Mouse (Mus musculus): ENCODE results near the gene Bst1. TPM values are rescaled to one million over a fixed set of nuclear protein-coding genes. Genes with fewer than 3 reads are reported as not detected.
A peak's percentile ranks its signal among the peaks of the same experiment; 100 is the strongest.

Bst1 gene
- total RNA-seq, 1 experiment from 2014 or later, result not detected

DNA sequence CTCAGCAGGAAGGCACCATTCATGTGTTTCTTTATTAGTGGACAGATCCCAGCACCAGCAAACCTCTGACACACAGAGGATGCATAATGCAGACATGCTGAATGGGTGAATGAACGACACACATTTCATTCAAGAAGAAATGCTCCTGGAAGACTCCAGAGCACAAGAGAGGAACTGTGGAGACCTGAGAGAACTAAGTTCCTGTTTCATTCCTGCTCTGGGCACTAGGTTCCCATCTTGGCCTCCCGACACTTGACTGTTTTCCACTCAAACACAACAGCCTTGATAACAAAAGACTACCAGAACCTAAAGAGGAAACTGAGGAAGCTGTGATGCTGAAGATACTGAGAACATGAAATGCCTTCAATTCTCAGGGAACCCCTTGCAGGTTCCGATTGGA, 29.6 kb downstream of the Bst1 start:
- ATAC-seq (replicated peaks; ENCODE audit: low read depth, poor library complexity, severe bottlenecking), result peak; percentile 50; the same call in 1 of the 2 replicates

DNA sequence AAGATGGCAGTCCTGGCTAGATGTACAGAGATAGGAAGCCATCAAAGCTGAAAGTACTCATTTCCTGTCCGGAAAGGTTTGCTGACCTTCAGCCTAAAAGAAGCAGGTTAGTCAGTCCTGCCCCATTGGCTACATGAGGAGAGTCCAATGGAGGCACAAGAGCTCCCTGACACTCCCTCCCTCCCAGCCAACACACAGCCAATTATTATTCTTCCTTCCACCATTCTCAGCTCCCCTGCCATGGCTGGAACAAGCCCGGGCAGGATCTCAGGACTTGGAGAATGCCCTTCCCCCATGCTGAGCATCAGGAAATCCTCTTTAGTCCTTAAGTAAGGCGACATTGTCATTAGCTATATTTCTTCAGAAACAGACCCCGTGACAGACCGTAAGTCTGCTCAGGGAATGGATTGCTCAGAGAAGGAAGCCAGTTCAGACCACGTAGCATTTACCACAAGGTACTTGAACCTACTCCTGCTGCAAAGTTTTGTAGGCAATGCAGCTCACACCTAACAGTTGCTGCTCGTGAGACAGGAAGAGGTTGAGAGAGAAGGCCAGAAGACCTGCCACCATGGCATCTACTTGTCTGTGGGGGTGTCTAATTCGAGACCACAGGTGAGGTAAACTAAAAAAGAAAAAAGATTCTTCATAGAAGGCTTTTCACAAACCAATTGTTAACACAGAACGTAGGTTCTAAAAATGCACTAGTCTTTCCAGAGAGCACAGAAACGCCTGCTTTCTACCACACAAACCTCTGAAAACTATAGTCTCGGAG, 34.6 kb downstream of the Bst1 start:
- ATAC-seq (replicated peaks; ENCODE audit: low read depth, poor library complexity, severe bottlenecking), result no peak

- no peak for ATAC-seq (replicated peaks; ENCODE audit: low read depth, poor library complexity, severe bottlenecking)
These were observed 35.3 kb downstream of the Bst1 start for GRCm38 (mm10) chr5:43853868-43854488.

DNA sequence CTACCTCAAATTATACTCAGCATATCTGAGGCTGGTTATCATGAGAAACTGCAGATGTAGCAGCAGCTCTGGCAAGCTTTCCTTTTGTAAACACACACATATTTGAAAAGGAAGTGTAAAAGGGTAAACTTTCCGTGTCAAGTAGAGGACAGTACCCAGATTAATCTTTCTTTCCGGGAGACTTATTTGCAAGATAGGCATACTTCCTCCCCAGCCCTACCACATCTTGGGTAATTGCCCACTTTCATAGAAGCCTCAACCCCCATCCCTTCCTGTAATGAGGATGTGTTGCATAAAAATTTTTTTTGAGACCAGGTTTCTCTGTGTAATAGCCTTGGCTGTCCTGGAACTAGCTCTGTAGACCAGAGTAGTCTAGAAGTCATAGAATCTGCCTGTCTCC, 37.1 kb downstream of the Bst1 start:
- ATAC-seq (replicated peaks; ENCODE audit: low read depth, poor library complexity, severe bottlenecking), result peak; percentile 94

GRCm38 (mm10) chr5:43859663-43860062, 41.0 kb downstream of the Bst1 start:
- ATAC-seq (replicated peaks; ENCODE audit: low read depth, poor library complexity, severe bottlenecking), result no peak

- no peak for ATAC-seq (replicated peaks; ENCODE audit: low read depth, poor library complexity, severe bottlenecking)
These were observed 41.4 kb downstream of the Bst1 start for GRCm38 (mm10) chr5:43860096-43860495.

- no peak for ATAC-seq (replicated peaks; ENCODE audit: low read depth, poor library complexity, severe bottlenecking)
These were observed 42.2 kb downstream of the Bst1 start for GRCm38 (mm10) chr5:43860670-43861431.

DNA sequence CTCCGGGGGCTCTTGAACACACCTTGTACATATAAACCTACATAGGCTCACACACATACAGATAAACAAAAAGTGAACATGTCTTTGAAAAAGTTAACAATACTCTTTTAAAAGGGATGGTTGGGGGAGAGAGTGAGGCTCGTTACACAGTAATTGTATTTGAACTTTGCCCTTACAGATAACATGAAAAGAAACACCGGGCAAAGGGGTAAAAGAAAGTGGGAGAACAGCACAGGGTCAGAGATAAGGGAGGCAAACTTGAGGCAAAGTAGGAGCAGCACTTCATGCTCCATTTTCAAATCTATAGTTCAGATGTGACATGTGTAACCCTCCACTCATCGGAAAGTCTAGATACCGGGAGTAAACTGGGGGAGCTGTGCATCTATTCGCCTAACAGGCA, 45.0 kb downstream of the Bst1 start:
- no peak for ATAC-seq (replicated peaks; ENCODE audit: low read depth, poor library complexity, severe bottlenecking)

DNA sequence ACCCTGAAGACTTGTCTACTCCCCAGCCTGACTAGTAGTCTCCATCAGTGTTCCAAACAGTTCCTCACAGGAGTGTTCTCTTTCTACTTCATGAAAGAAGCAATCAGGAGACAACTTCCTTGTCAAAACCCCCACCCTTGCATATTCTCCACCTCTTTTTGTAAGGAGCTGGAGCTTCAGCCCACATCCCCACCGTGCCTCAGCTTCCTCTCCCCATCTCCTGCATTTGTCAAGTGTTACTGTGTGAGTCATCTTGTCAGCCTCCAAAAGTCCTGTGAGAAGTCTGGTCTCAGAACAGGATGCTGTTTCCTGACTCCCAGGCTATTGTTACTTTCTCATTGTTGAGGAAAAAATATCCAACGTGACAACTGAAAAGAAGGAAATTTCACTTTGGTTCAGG, 46.6 kb downstream of the Bst1 start:
- ATAC-seq (replicated peaks; ENCODE audit: low read depth, poor library complexity, severe bottlenecking), result no peak

GRCm38 (mm10) chr5:43868253-43868652, 49.6 kb downstream of the Bst1 start, which contains the start of gene Cd38:
Gene Cd38, plus strand, starts transcription at chr5:43868553.
- no peak for ATAC-seq (replicated peaks; ENCODE audit: low read depth, poor library complexity, severe bottlenecking)

DNA sequence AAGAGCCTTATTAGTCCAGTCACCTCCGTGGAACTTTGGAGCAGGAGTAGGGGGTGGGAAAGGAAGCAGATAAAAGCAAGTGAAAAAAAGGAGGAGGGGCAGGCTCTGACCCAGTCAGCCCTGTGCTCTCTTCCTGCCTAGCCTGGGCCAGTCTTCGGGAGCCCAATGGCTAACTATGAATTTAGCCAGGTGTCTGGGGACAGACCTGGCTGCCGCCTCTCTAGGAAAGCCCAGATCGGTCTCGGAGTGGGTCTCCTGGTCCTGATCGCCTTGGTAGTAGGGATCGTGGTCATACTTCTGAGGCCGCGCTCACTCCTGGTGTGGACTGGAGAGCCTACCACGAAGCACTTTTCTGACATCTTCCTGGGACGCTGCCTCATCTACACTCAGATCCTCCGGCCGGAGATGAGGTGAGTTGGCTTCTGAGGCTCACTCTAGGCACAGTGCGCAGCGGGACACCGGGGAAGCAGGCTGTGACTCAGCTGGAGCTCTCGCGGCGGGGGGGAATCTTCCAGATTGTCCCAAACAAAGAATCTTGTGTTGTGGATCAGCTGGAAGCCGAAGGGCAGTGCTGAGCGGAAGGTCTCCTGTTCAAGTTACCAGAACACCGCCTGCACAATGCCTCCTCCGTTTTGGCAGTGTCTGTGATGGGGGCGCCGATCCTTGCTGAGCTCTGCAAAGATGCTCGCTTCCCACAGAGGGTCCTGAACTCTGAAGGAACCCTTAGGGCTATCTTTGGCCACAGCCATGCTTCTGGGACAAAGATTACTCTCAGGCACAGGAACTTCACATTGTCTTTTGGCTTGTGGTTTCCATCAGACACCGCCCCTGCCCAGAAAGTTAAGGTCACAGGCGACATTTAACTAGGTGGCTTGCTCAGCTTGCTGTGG, 50.3 kb downstream of the Bst1 start:
- ATAC-seq (replicated peaks; ENCODE audit: low read depth, poor library complexity, severe bottlenecking), result peak; percentile 85

GRCm38 (mm10) chr5:43871845-43872244, 53.2 kb downstream of the Bst1 start:
- peak; percentile 28; the same call in 1 of the 2 replicates for ATAC-seq (replicated peaks; ENCODE audit: low read depth, poor library complexity, severe bottlenecking)

GRCm38 (mm10) chr5:43872652-43873051, 54.0 kb downstream of the Bst1 start:
- no peak for ATAC-seq (replicated peaks; ENCODE audit: low read depth, poor library complexity, severe bottlenecking)

GRCm38 (mm10) chr5:43882034-43882433, 63.3 kb downstream of the Bst1 start:
- ATAC-seq (replicated peaks; ENCODE audit: low read depth, poor library complexity, severe bottlenecking), result peak; percentile 80

- ATAC-seq (replicated peaks; ENCODE audit: low read depth, poor library complexity, severe bottlenecking), result peak; percentile 79
These were observed 66.6 kb downstream of the Bst1 start for GRCm38 (mm10) chr5:43885060-43885820.

DNA sequence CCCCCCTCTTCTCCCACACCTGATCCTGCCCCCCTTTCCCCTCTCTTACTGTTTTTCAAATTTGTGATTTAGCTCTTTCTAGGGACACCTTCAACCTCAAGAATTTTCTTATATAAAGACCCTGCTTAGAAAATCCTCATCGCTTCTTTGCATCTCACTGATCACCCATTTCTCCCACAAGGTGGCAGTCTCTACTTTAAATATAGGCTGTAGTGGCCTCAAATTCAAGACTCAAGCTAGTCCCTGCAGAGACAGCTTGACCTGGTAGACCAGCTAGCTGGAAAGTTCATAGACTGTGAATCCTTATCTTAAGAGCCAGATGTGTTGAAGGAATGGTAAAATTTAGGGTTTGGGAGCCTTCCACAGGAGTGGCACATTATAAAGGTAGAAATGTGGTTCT, 73.7 kb downstream of the Bst1 start:
- ATAC-seq (replicated peaks; ENCODE audit: low read depth, poor library complexity, severe bottlenecking), result peak; percentile 85

All from common myeloid progenitor, adult 5-6 weeks (primary cell).